Mouse (Mus musculus): ENCODE data around the gene Uqcc3. TPM values are rescaled to one million over a fixed set of nuclear protein-coding genes. Genes with fewer than 3 reads are reported as not detected.
"Not testable (repeated sequence)": the region's sequence is repeated elsewhere in the genome, so short reads cannot be mapped to it uniquely, and the experiment has no call there.

Uqcc3 gene
- polyA plus RNA-seq, 1 experiment = 84.6 TPM

GRCm38 (mm10) chr19:8872266-8872840 lies 8.4 kb downstream of the Uqcc3 start:
- H3K4me3 ChIP-seq (replicated peaks) = peak overlapping the region; percentile 97
- H3K27me3 ChIP-seq (replicated peaks) = no peaks in the 10 kb centered on the region
- H3K9me3 ChIP-seq = no peaks in the 10 kb centered on the region
- H3K4me1 ChIP-seq = peaks cover 53% of the 10 kb centered on the region
- H3K36me3 ChIP-seq (replicated peaks; ENCODE audit: low read length) = peaks cover 51% of the 10 kb centered on the region
- TF ChIP-seq FLI1 (IDR thresholded peaks at IDR 0.05; ENCODE audit: low read length) (no peak), GATA1 (IDR thresholded peaks at IDR 0.05; ENCODE audit: borderline replicate concordance, low read length) (no peak)

DNA sequence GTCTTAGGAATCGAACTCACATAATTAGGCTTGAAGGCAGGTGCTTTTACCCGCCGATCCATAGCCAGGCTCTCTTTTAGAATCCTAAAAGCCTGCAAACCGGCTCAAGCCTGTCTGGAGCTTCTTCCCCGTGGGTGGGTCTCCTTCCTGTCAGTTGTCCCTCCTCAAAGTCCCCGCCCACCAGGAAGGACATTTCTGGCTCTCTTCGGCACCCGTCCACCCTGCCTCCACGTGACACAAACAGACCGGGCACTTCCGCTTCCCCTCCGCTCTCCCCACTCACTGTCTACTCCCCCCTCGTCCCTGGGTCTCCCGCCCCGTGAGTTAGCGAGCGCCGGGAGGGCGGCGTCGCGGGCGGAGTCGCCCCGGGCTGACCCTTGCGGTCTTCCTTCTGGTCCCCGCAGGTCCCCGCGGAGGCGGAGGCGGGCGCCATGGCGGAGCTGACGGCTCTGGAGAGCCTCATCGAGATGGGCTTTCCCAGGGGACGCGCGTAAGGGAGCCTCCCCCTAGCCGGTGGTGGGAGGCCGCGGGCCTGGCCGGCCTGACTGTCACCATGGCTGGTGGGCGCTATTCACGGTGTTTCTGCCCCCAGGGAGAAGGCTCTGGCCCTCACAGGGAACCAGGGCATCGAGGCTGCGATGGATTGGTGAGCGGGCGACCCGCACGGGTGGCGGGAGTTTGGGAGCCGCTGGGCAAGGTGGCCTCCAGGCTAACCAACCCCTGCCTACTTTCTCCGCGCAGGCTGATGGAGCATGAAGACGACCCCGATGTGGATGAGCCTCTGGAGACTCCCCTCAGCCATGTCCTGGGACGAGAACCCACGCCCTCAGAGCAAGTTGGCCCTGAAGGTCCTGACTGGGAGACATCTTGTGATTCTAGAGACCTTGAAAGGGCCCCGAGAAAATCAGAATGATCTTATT lies 9.2 kb downstream of the Uqcc3 start, which contains the start of gene Ubxn1:
Gene Ubxn1, plus strand, starts transcription at position 230 of the 920 bp plus-strand sequence.
- H3K27me3 ChIP-seq (replicated peaks) = no peaks in the 10 kb centered on the region
- H3K36me3 ChIP-seq (replicated peaks; ENCODE audit: low read length) = peaks cover 44% of the 10 kb centered on the region
- no peaks in the 10 kb centered on the region for H3K9me3 ChIP-seq
- peaks cover 56% of the 10 kb centered on the region for H3K4me1 ChIP-seq
- peak within 1 kb of the TSS; percentile 97 for H3K4me3 ChIP-seq (replicated peaks)
- TF ChIP-seq GATA1 (IDR thresholded peaks at IDR 0.05; ENCODE audit: borderline replicate concordance, low read length) (no peak), FLI1 (IDR thresholded peaks at IDR 0.05; ENCODE audit: low read length) (peak; percentile 40; the same call in 1 of the 2 replicates)

DNA sequence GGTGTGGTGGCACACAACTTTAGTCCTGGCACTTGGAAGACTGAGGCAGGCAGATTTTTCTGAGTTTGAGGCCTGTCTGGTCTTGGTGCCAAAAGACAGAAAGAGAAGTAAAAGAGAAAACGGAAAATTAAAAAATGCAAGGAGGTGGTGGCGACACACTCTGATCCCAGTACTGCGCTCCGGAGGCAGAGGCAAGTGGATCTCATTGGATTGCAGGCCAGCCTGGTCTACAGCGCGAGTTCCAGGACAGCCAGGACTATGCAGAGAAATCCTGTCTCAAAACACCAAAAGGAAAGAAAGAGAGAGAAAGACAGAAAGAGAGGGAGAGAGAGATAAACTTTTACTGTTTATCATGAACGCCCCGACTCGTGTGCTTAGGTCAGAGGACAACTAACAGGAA lies 9.9 kb downstream of the Uqcc3 start:
- H3K27me3 ChIP-seq (replicated peaks) = no peaks in the 10 kb centered on the region
- peaks cover 37% of the 10 kb centered on the region for H3K36me3 ChIP-seq (replicated peaks; ENCODE audit: low read length)
- TF ChIP-seq FLI1 (IDR thresholded peaks at IDR 0.05; ENCODE audit: low read length) = no peak
- TF ChIP-seq GATA1 (IDR thresholded peaks at IDR 0.05; ENCODE audit: borderline replicate concordance, low read length) = no peak
- no peaks in the 10 kb centered on the region for H3K9me3 ChIP-seq
- peaks cover 60% of the 10 kb centered on the region for H3K4me1 ChIP-seq
- peak overlapping the region; percentile 97 for H3K4me3 ChIP-seq (replicated peaks)

DNA sequence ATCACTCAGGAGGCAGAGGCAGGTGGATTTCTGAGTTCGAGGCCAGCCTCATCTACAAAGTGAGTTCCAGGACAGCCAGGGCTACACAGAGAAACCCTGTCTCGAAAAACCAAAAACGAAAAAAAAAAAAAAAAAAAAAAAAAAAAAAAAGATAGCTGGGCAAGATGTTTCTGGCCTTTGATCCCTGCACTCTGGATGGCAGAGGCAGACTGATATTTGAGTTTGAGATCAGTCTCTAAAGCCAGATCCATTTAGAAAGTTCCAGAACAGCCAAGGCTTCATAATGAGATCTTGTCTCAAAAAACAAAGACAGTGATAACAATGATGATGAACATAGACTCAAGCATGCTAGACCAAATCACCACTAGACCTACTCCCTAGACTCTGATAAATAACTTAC lies 10.3 kb downstream of the Uqcc3 start:
- Histone ChIP-seq H3K36me3 (replicated peaks; ENCODE audit: low read length) (peaks cover 32% of the 10 kb centered on the region), H3K4me3 (replicated peaks) (peak overlapping the region; percentile 97), H3K4me1 (peaks cover 60% of the 10 kb centered on the region)
- not testable (repeated sequence) for H3K9me3 ChIP-seq; H3K27me3 ChIP-seq (replicated peaks)

GRCm38 (mm10) chr19:8864265-8864664 lies 16.5 kb downstream of the Uqcc3 start:
- no peak overlapping the region for H3K4me3 ChIP-seq (replicated peaks)
- no peaks in the 10 kb centered on the region for H3K27me3 ChIP-seq (replicated peaks)
- no peaks in the 10 kb centered on the region for H3K9me3 ChIP-seq
- peaks cover 22% of the 10 kb centered on the region for H3K4me1 ChIP-seq
- TF ChIP-seq FLI1 (IDR thresholded peaks at IDR 0.05; ENCODE audit: low read length) (no peak), GATA1 (IDR thresholded peaks at IDR 0.05; ENCODE audit: borderline replicate concordance, low read length) (no peak)
- no peaks in the 10 kb centered on the region for H3K36me3 ChIP-seq (replicated peaks; ENCODE audit: low read length)

GRCm38 (mm10) chr19:8859018-8859417 lies 21.7 kb downstream of the Uqcc3 start:
- TF ChIP-seq GATA1 (IDR thresholded peaks at IDR 0.05; ENCODE audit: borderline replicate concordance, low read length) (no peak), FLI1 (IDR thresholded peaks at IDR 0.05; ENCODE audit: low read length) (no peak)
- H3K27me3 ChIP-seq (replicated peaks) = no peaks in the 10 kb centered on the region
- H3K4me1 ChIP-seq = peaks cover 5% of the 10 kb centered on the region; the same call in 1 of the 2 replicates
- no peaks in the 10 kb centered on the region for H3K9me3 ChIP-seq
- no peak overlapping the region for H3K4me3 ChIP-seq (replicated peaks)
- no peaks in the 10 kb centered on the region for H3K36me3 ChIP-seq (replicated peaks; ENCODE audit: low read length)

GRCm38 (mm10) chr19:8857689-8858088 lies 23.0 kb downstream of the Uqcc3 start:
- TF ChIP-seq FLI1 (IDR thresholded peaks at IDR 0.05; ENCODE audit: low read length) (no peak), GATA1 (IDR thresholded peaks at IDR 0.05; ENCODE audit: borderline replicate concordance, low read length) (no peak)
- Histone ChIP-seq H3K9me3 (no peaks in the 10 kb centered on the region), H3K4me1 (peaks cover 5% of the 10 kb centered on the region; the same call in 1 of the 2 replicates), H3K4me3 (replicated peaks) (no peak overlapping the region), H3K36me3 (replicated peaks; ENCODE audit: low read length) (no peaks in the 10 kb centered on the region), H3K27me3 (replicated peaks) (no peaks in the 10 kb centered on the region)

- H3K36me3 ChIP-seq (replicated peaks; ENCODE audit: low read length) = peaks cover 13% of the 10 kb centered on the region
- H3K4me1 ChIP-seq = peaks cover 19% of the 10 kb centered on the region
- H3K9me3 ChIP-seq = no peaks in the 10 kb centered on the region
- H3K4me3 ChIP-seq (replicated peaks) = no peak overlapping the region
- peaks cover 2% of the 10 kb centered on the region for H3K27me3 ChIP-seq (replicated peaks)
- TF ChIP-seq FLI1 (IDR thresholded peaks at IDR 0.05; ENCODE audit: low read length) (no peak), GATA1 (IDR thresholded peaks at IDR 0.05; ENCODE audit: borderline replicate concordance, low read length) (no peak)
Measured at GRCm38 (mm10) chr19:8853117-8853516, 27.6 kb downstream of the Uqcc3 start.

GRCm38 (mm10) chr19:8852236-8852928 lies 28.3 kb downstream of the Uqcc3 start:
- Histone ChIP-seq H3K9me3 (no peaks in the 10 kb centered on the region), H3K4me3 (replicated peaks) (no peak overlapping the region), H3K36me3 (replicated peaks; ENCODE audit: low read length) (peaks cover 21% of the 10 kb centered on the region), H3K27me3 (replicated peaks) (peaks cover 2% of the 10 kb centered on the region), H3K4me1 (peaks cover 19% of the 10 kb centered on the region)
- no peak for TF ChIP-seq GATA1 (IDR thresholded peaks at IDR 0.05; ENCODE audit: borderline replicate concordance, low read length)
- no peak for TF ChIP-seq FLI1 (IDR thresholded peaks at IDR 0.05; ENCODE audit: low read length)
